Mouse (Mus musculus) T-cell, adult 66 days (primary cell): ENCODE measurements around the gene Bscl2. TPM values are rescaled to one million over a fixed set of nuclear protein-coding genes. Genes with fewer than 3 reads are reported as not detected.

Source experiments
- total RNA-seq, 2 experiments: library from RNA; stranded (reverse); gene quantifications; 3 replicates in 1 of 2; 4 replicates in 1 of 2; pipeline ENCODE4 v1.2.4; 2023

The Bscl2 gene
- total RNA-seq, 2 experiments from 2014 or later = 39.2 to 44.0 TPM

Other genes starting within 250 kb of the Bscl2 start
- not detected for gene Slc22a8, start 246.2 kb upstream of the Bscl2 start, total RNA-seq
- not detected for gene Slc22a6, start 219.4 kb upstream of the Bscl2 start, total RNA-seq
- not detected for gene Chrm1, start 173.7 kb upstream of the Bscl2 start, total RNA-seq
- 100 to 1,000 TPM; 186 to 208 TPM for gene Slc3a2, start 114.1 kb upstream of the Bscl2 start, total RNA-seq
- gene Wdr74, start 101.6 kb upstream of the Bscl2 start, total RNA-seq = 10 to 100 TPM; 87.5 to 97.1 TPM
- gene 1700092M07Rik, start 96.7 kb upstream of the Bscl2 start, total RNA-seq = 10 to 100 TPM; 11.8 to 13.2 TPM
- 100 to 1,000 TPM; 226 to 241 TPM for gene Stx5a, start 96.1 kb upstream of the Bscl2 start, total RNA-seq
- gene Nxf1, start 80.4 kb upstream of the Bscl2 start, total RNA-seq = 100 to 1,000 TPM; 459 to 471 TPM
- gene Tmem223, start 66.5 kb upstream of the Bscl2 start, total RNA-seq = 10 to 100 TPM; 46.9 to 48.0 TPM
- gene Tmem179b, start 63.0 kb upstream of the Bscl2 start, total RNA-seq = 10 to 100 TPM; 66.4 to 71.6 TPM
- gene Taf6l, start 51.0 kb upstream of the Bscl2 start, total RNA-seq = 10 to 100 TPM; 13.8 to 17.4 TPM
- 10 to 100 TPM; 60.3 to 66.7 TPM for gene Polr2g, start 38.9 kb upstream of the Bscl2 start, total RNA-seq
- 1 to 10 TPM in 1 of 2 experiments, under 1 TPM in 1; 0.99 to 1.1 TPM for gene Zbtb3, start 34.9 kb upstream of the Bscl2 start, total RNA-seq
- gene Ttc9c, start 18.1 kb upstream of the Bscl2 start, total RNA-seq = 10 to 100 TPM; 30.4 to 30.6 TPM
- gene Hnrnpul2, start 17.5 kb upstream of the Bscl2 start, total RNA-seq = 100 to 1,000 TPM; 105 to 110 TPM
- 10 to 100 TPM in 1 of 2 experiments, 1 to 10 TPM in 1; 2.4 to 17.5 TPM for gene AC129217.1, start 7.7 kb upstream of the Bscl2 start, total RNA-seq
- gene Gng3, start 1.7 kb downstream of the Bscl2 start, total RNA-seq = not detected
- gene Lrrn4cl, start 13.3 kb downstream of the Bscl2 start, total RNA-seq = 1 to 10 TPM in 1 of 2 experiments, under 1 TPM in 1; 0.96 to 1.5 TPM
- gene Ubxn1, start 34.0 kb downstream of the Bscl2 start, total RNA-seq = 100 to 1,000 TPM; 115 to 121 TPM
- 10 to 100 TPM; 33.0 to 39.5 TPM for gene Uqcc3, start 43.5 kb downstream of the Bscl2 start, total RNA-seq
- 10 to 100 TPM; 13.4 to 24.7 TPM for gene Lbhd1, start 46.3 kb downstream of the Bscl2 start, total RNA-seq
- not detected for gene Gm49403, start 46.5 kb downstream of the Bscl2 start, total RNA-seq
- gene 1810009A15Rik, start 51.4 kb downstream of the Bscl2 start, total RNA-seq = 10 to 100 TPM; 20.3 to 25.8 TPM
- gene Gm49416, start 51.5 kb downstream of the Bscl2 start, total RNA-seq = 1 to 10 TPM; 1.9 to 4.8 TPM
- gene Ints5, start 55.5 kb downstream of the Bscl2 start, total RNA-seq = 10 to 100 TPM; 23.9 to 26.9 TPM
- gene Ganab, start 60.6 kb downstream of the Bscl2 start, total RNA-seq = 100 to 1,000 TPM; 161 to 162 TPM
- gene B3gat3, start 82.9 kb downstream of the Bscl2 start, total RNA-seq = 10 to 100 TPM; 57.0 to 61.4 TPM
- 1 to 10 TPM; 5.8 to 6.1 TPM for gene Rom1, start 91.9 kb downstream of the Bscl2 start, total RNA-seq
- gene Eml3, start 92.1 kb downstream of the Bscl2 start, total RNA-seq = 10 to 100 TPM; 91.2 to 97.8 TPM
- gene Mta2, start 104.4 kb downstream of the Bscl2 start, total RNA-seq = 100 to 1,000 TPM; 206 to 212 TPM
- 10 to 100 TPM; 31.6 to 34.9 TPM for gene Tut1, start 116.4 kb downstream of the Bscl2 start, total RNA-seq
- 100 to 1,000 TPM; 615 to 678 TPM for gene Eef1g, start 129.6 kb downstream of the Bscl2 start, total RNA-seq
- 100 to 1,000 TPM; 113 to 135 TPM for gene Ahnak, start 151.8 kb downstream of the Bscl2 start, total RNA-seq